Mouse (Mus musculus) brain, embryonic 14.5 days (tissue): ENCODE measurements at regions not wholly inside any gene's neighbourhood (a gene's known extent, or its start where the extent isn't known, plus 50 kb on each side); places are given as distances from the start of the nearest gene placed in this dataset.

Experiments
- CTCF ChIP-seq: fragments of 200-500 bp; IDR thresholded peaks from 2 replicates; pipeline ENCODE4 v1.5.1; 2012; ENCODE audit warnings: inconsistent platforms, mild to moderate bottlenecking, moderate library complexity, borderline replicate concordance; ENCODE audit not compliant: insufficient read depth, insufficient read length; ENCODE audit errors: extremely low read depth
- POLR2A ChIP-seq: fragments of 200-500 bp; IDR thresholded peaks from 2 replicates; pipeline ENCODE4 v1.6.1; 2012; ENCODE audit warnings: mild to moderate bottlenecking, inconsistent platforms, borderline replicate concordance; ENCODE audit not compliant: poor library complexity, insufficient read depth, insufficient read length, severe bottlenecking; ENCODE audit errors: extremely low read depth

GRCm38 (mm10) chr6:16076266-16076665 is 355.8 kb downstream of the Mdfic start:
- no peak for TF ChIP-seq CTCF
- TF ChIP-seq POLR2A, result no peak
